Mouse (Mus musculus) midbrain, embryonic 15.5 days (tissue): ENCODE measurements around the gene Nup88. TPM values are rescaled to one million over a fixed set of nuclear protein-coding genes. Genes with fewer than 3 reads are reported as not detected.

Experiments used
- ATAC-seq: fragments of 200-750 bp; cut with Nextera tagmentation; replicated peaks from 2 replicates; pipeline ENCODE4 v1.8.0; 2017; ENCODE audit warnings: moderate TSS enrichment
- H3K27ac ChIP-seq: fragments of 300-500 bp; sonication (generic); 2 replicates; pipeline ENCODE4 v1.5.1; 2015; ENCODE audit warnings: mild to moderate bottlenecking, inconsistent platforms
- H3K27me3 ChIP-seq: fragments of 300-500 bp; sonication (generic); replicated peaks from 2 replicates; pipeline ENCODE4 v1.6.1; 2015; ENCODE audit warnings: inconsistent platforms
- H3K36me3 ChIP-seq: fragments of 300-500 bp; sonication (generic); replicated peaks from 2 replicates; pipeline ENCODE4 v1.6.1; 2015; ENCODE audit warnings: inconsistent platforms
- H3K4me1 ChIP-seq: fragments of 300-500 bp; sonication (generic); 2 replicates; pipeline ENCODE4 v1.6.1; 2015; ENCODE audit warnings: inconsistent platforms
- H3K4me2 ChIP-seq: fragments of 300-500 bp; sonication (generic); 2 replicates; pipeline ENCODE4 v1.6.1; 2015; ENCODE audit warnings: inconsistent platforms, mild to moderate bottlenecking, moderate library complexity
- H3K4me3 ChIP-seq: fragments of 300-500 bp; sonication (generic); 2 replicates; pipeline ENCODE4 v1.5.1; 2015; ENCODE audit warnings: mild to moderate bottlenecking, inconsistent platforms
- H3K9ac ChIP-seq: fragments of 300-500 bp; sonication (generic); 2 replicates; pipeline ENCODE4 v1.6.1; 2015; ENCODE audit warnings: mild to moderate bottlenecking, inconsistent platforms
- H3K9me3 ChIP-seq: fragments of 300-500 bp; sonication (generic); 2 replicates; pipeline ENCODE4 v1.6.1; 2016; ENCODE audit warnings: inconsistent platforms
- WGBS: fragments of 180-500 bp; shearing (Covaris S2); methylation state at CpG from one replicate; pipeline ENCODE4 v1.1.7; 2015; ENCODE audit warnings: mixed read lengths; 5-methylcytosine and 5-hydroxymethylcytosine counted together
- polyA plus RNA-seq: library from polyadenylated mRNA; unstranded; fragments of >200 nt; fragmentation: Nextera tagmentation; extraction: Ambion mirVana; gene quantifications from 2 replicates; pipeline ENCODE4 v1.2.1, GENCODE M21; 2015

The Nup88 gene
- polyA plus RNA-seq, 1 experiment from 2014 or later: 121 TPM

- Histone ChIP-seq H3K27me3 (no peaks in the 10 kb centered on the region), H3K4me2 (no peak overlapping the region), H3K27ac (no peak overlapping the region), H3K9ac (no peak overlapping the region), H3K4me1 (no peaks in the 10 kb centered on the region), H3K4me3 (no peak overlapping the region), H3K36me3 (peaks cover 75% of the 10 kb centered on the region), H3K9me3 (no peaks in the 10 kb centered on the region)
- WGBS: 93% methylated on average over 5 of the region's 5 CpGs
- ATAC-seq: no peak
These were observed 8.8 kb downstream of the Nup88 start for GRCm38 (mm10) chr11:70960786-70961554.

- no peak overlapping the region for H3K9ac ChIP-seq
- H3K27ac ChIP-seq: no peak overlapping the region
- no peaks in the 10 kb centered on the region for H3K4me1 ChIP-seq
- no peak overlapping the region for H3K4me3 ChIP-seq
- H3K36me3 ChIP-seq: peaks cover 77% of the 10 kb centered on the region
- ATAC-seq: no peak
- H3K27me3 ChIP-seq: no peaks in the 10 kb centered on the region
- 96% methylated on average over 4 of the region's 4 CpGs for WGBS
- no peak overlapping the region for H3K4me2 ChIP-seq
- no peaks in the 10 kb centered on the region for H3K9me3 ChIP-seq
These were observed 15.1 kb downstream of the Nup88 start for GRCm38 (mm10) chr11:70954711-70955110.

GRCm38 (mm10) chr11:70944935-70945817 is 24.6 kb downstream of the Nup88 start:
- H3K36me3 ChIP-seq: peaks cover 75% of the 10 kb centered on the region
- no peak overlapping the region for H3K27ac ChIP-seq
- no peak overlapping the region for H3K9ac ChIP-seq
- no peak for ATAC-seq
- no peaks in the 10 kb centered on the region for H3K4me1 ChIP-seq
- H3K4me3 ChIP-seq: no peak overlapping the region
- H3K9me3 ChIP-seq: no peaks in the 10 kb centered on the region
- H3K4me2 ChIP-seq: no peak overlapping the region
- 94% methylated on average over 4 of the region's 4 CpGs for WGBS
- no peaks in the 10 kb centered on the region for H3K27me3 ChIP-seq

GRCm38 (mm10) chr11:70943651-70944050 is 26.1 kb downstream of the Nup88 start:
- Histone ChIP-seq H3K27me3 (no peaks in the 10 kb centered on the region), H3K9ac (no peak overlapping the region), H3K4me1 (no peaks in the 10 kb centered on the region), H3K36me3 (peaks cover 75% of the 10 kb centered on the region), H3K4me2 (no peak overlapping the region), H3K27ac (no peak overlapping the region), H3K9me3 (no peaks in the 10 kb centered on the region), H3K4me3 (no peak overlapping the region)
- 92% methylated on average over 7 of the region's 7 CpGs for WGBS
- no peak for ATAC-seq

GRCm38 (mm10) chr11:70942596-70942995 is 27.2 kb downstream of the Nup88 start:
- Histone ChIP-seq H3K36me3 (peaks cover 71% of the 10 kb centered on the region), H3K27me3 (no peaks in the 10 kb centered on the region), H3K4me2 (no peak overlapping the region), H3K4me1 (no peaks in the 10 kb centered on the region), H3K4me3 (no peak overlapping the region), H3K27ac (no peak overlapping the region), H3K9ac (no peak overlapping the region), H3K9me3 (no peaks in the 10 kb centered on the region)
- ATAC-seq: no peak
- 83% methylated on average over 1 of the region's 1 CpGs for WGBS

- H3K4me2 ChIP-seq: no peak overlapping the region
- no peak for ATAC-seq
- no peak overlapping the region for H3K9ac ChIP-seq
- no peak overlapping the region for H3K4me3 ChIP-seq
- 90% methylated on average over 7 of the region's 7 CpGs for WGBS
- H3K27me3 ChIP-seq: no peaks in the 10 kb centered on the region
- no peaks in the 10 kb centered on the region for H3K4me1 ChIP-seq
- no peaks in the 10 kb centered on the region for H3K9me3 ChIP-seq
- peaks cover 46% of the 10 kb centered on the region for H3K36me3 ChIP-seq
- no peak overlapping the region for H3K27ac ChIP-seq
These were observed 34.5 kb downstream of the Nup88 start for GRCm38 (mm10) chr11:70935316-70935715.

- no peak overlapping the region for H3K27ac ChIP-seq
- WGBS: 83% methylated on average over 5 of the region's 5 CpGs
- H3K4me1 ChIP-seq: no peaks in the 10 kb centered on the region
- no peak overlapping the region for H3K4me2 ChIP-seq
- H3K36me3 ChIP-seq: peaks cover 20% of the 10 kb centered on the region; the same call in 1 of the 2 replicates
- no peak overlapping the region for H3K9ac ChIP-seq
- no peak for ATAC-seq
- H3K4me3 ChIP-seq: no peak overlapping the region
- no peaks in the 10 kb centered on the region for H3K27me3 ChIP-seq
- H3K9me3 ChIP-seq: no peaks in the 10 kb centered on the region
These were observed 38.3 kb downstream of the Nup88 start for GRCm38 (mm10) chr11:70931461-70931860.

GRCm38 (mm10) chr11:70919524-70919923 is 50.2 kb downstream of the Nup88 start:
- peaks cover 31% of the 10 kb centered on the region for H3K36me3 ChIP-seq
- no peak overlapping the region for H3K27ac ChIP-seq
- H3K4me3 ChIP-seq: no peak overlapping the region
- H3K9me3 ChIP-seq: no peaks in the 10 kb centered on the region
- ATAC-seq: no peak
- H3K4me2 ChIP-seq: no peak overlapping the region
- 97% methylated on average over 4 of the region's 4 CpGs for WGBS
- H3K4me1 ChIP-seq: no peaks in the 10 kb centered on the region
- H3K27me3 ChIP-seq: no peaks in the 10 kb centered on the region
- no peak overlapping the region for H3K9ac ChIP-seq

GRCm38 (mm10) chr11:70917896-70918295 is 51.9 kb downstream of the Nup88 start:
- Histone ChIP-seq H3K9me3 (no peaks in the 10 kb centered on the region), H3K27ac (no peak overlapping the region), H3K27me3 (no peaks in the 10 kb centered on the region), H3K36me3 (peaks cover 19% of the 10 kb centered on the region), H3K4me2 (no peak overlapping the region), H3K4me3 (no peak overlapping the region), H3K4me1 (no peaks in the 10 kb centered on the region), H3K9ac (no peak overlapping the region)
- 97% methylated on average over 2 of the region's 2 CpGs for WGBS
- ATAC-seq: no peak

- no peak overlapping the region for H3K4me2 ChIP-seq
- no peak for ATAC-seq
- no peaks in the 10 kb centered on the region for H3K4me1 ChIP-seq
- no peak overlapping the region for H3K9ac ChIP-seq
- 76% methylated on average over 1 of the region's 1 CpGs for WGBS
- H3K4me3 ChIP-seq: no peak overlapping the region
- H3K27me3 ChIP-seq: no peaks in the 10 kb centered on the region
- H3K9me3 ChIP-seq: no peaks in the 10 kb centered on the region
- no peak overlapping the region for H3K27ac ChIP-seq
- H3K36me3 ChIP-seq: peaks cover 20% of the 10 kb centered on the region
These were observed 57.9 kb downstream of the Nup88 start for GRCm38 (mm10) chr11:70911920-70912319.

- no peak overlapping the region for H3K4me3 ChIP-seq
- WGBS: 92% methylated on average over 3 of the region's 3 CpGs
These were observed 58.5 kb downstream of the Nup88 start for GRCm38 (mm10) chr11:70911323-70911722.

GRCm38 (mm10) chr11:70906681-70907080 is 63.1 kb downstream of the Nup88 start:
- no peaks in the 10 kb centered on the region for H3K27me3 ChIP-seq
- WGBS: 99% methylated on average over 3 of the region's 3 CpGs
- no peaks in the 10 kb centered on the region for H3K4me1 ChIP-seq
- H3K9ac ChIP-seq: no peak overlapping the region
- no peak overlapping the region for H3K4me3 ChIP-seq
- peaks cover 20% of the 10 kb centered on the region for H3K36me3 ChIP-seq
- no peak for ATAC-seq
- no peak overlapping the region for H3K27ac ChIP-seq
- H3K9me3 ChIP-seq: no peaks in the 10 kb centered on the region
- no peak overlapping the region for H3K4me2 ChIP-seq

More at GRCm38 (mm10) chr11:70911323-70911722, 58.5 kb downstream of the Nup88 start:
- Histone ChIP-seq H3K9me3 (no peaks in the 10 kb centered on the region), H3K27me3 (no peaks in the 10 kb centered on the region), H3K4me2 (no peak overlapping the region), H3K27ac (no peak overlapping the region), H3K9ac (no peak overlapping the region), H3K4me1 (no peaks in the 10 kb centered on the region), H3K36me3 (peaks cover 20% of the 10 kb centered on the region)
- ATAC-seq: no peak
